Mouse (Mus musculus): ENCODE data around the gene Wnt1. TPM values are rescaled to one million over a fixed set of nuclear protein-coding genes. Genes with fewer than 3 reads are reported as not detected.
A peak's percentile ranks its signal among the peaks of the same experiment; 100 is the strongest.

Gene Wnt1
- total RNA-seq, 2 experiments from 2014 or later, result not detected

- DNase-seq, result no peak
These were observed 11.4 kb upstream of the Wnt1 start for GRCm38 (mm10) chr15:98778191-98778770.

- DNase-seq, result no peak
These were observed 10.9 kb upstream of the Wnt1 start for GRCm38 (mm10) chr15:98778806-98779205.

- DNase-seq, result peak; percentile 31
These were observed 9.6 kb upstream of the Wnt1 start for GRCm38 (mm10) chr15:98780075-98780474.

- peak; percentile 62 for DNase-seq
These were observed 9.1 kb upstream of the Wnt1 start for GRCm38 (mm10) chr15:98780573-98780972.

DNA sequence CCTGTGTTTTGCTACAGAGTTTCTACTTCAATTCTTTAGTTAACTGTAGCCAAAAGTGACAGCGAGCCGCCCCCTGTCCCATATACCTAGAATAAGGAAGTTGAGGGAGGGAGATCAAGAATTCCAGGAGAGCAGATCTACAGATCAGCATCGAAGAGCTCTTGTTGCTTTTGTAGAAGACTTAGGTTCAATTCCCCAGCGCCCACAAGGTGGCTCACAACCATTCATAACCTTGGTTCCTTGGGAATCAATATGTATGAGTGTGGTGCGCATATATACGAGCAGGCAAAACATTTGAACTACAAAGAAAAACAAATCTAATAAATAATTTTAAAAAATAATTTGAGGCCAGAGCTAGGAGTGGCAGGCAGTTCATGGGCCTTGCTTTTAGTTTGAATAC, 8.5 kb upstream of the Wnt1 start:
- DNase-seq, result no peak

DNA sequence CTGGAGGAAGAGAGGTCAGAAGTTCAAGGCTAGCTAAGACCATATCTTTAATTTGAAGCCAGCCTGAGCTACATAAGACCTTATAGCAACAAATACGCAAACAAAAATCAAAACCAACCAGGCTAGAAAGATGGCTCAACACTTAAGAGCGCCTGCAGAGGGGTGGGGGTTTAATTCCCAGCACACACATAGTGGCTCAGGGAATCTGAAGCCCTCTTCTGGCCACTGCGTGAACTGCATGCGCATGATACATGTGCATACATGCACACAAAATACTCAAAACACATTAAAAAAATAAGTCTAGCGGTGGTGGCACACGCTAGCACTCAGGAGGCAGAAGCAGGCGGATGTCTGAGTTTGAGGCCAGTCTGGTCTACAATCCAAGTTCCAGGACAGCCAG, 3.9 kb upstream of the Wnt1 start:
- DNase-seq, result no peak

DNA sequence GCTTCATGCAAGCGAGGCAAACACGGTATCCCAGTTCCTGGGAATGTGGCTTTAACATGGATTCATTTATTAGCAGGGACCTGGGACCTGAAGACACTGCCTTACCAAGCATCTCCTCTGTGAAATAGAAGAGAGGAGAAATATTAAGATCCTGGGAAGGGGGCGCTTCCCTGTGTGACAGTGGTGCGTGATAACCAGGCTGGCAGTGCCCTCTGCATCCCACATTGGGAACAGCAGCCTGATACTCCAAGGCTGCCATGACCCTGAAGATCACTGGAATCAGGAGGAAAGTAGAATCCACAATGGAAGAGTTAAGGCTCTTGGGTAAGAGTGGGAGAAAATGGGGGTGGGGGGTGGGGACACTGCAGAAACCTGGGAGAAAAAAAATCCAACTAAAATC, 1.7 kb upstream of the Wnt1 start:
- no peak for DNase-seq

DNA sequence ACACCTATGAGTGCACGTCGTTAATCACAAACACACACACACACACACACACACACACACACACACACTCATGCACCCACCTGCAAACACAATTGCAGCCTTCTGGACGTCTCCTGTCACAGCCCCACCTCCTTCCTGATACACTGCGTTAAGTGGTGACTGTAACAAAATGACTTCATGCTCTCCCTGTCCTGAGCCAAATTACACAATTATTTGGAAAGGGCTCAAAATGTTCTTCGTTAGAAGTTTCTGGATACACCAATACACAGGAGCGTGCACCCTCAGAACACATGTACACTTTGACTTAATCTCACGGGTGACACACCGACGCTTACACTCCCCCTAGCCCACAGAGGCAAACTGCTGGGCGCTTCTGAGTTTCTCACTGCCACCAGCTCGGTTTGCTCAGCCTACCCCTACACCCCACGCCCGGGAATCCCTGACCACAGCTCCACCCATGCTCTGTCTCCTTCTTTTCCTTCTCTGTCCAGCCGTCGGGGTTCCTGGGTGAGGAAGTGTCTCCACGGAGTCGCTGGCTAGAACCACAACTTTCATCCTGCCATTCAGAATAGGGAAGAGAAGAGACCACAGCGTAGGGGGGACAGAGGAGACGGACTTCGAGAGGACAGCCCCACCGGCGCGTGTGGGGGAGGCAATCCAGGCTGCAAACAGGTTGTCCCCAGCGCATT, 541 bp upstream of the Wnt1 start:
- no peak for DNase-seq

- no peak for DNase-seq
These were observed 1.1 kb downstream of the Wnt1 start for GRCm38 (mm10) chr15:98790761-98791160.

GRCm38 (mm10) chr15:98791221-98791620, 1.6 kb downstream of the Wnt1 start:
- no peak for DNase-seq

DNA sequence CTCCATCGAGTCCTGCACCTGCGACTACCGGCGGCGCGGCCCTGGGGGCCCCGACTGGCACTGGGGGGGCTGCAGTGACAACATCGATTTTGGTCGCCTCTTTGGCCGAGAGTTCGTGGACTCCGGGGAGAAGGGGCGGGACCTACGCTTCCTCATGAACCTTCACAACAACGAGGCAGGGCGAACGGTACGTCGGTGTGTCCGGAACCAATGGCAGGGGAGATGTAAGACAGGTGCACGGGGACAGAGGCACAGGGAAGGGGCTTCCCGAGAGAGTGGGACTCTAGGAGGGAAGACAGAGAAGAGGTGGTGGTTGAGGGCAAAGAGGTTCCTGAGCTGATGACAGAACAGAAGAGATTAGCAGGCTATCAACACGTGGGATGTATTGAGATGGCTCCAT, 2.1 kb downstream of the Wnt1 start:
- DNase-seq, result no peak

GRCm38 (mm10) chr15:98792233-98793020, 2.8 kb downstream of the Wnt1 start:
- no peak for DNase-seq

GRCm38 (mm10) chr15:98793141-98793698, 3.6 kb downstream of the Wnt1 start:
- no peak for DNase-seq

GRCm38 (mm10) chr15:98796803-98797595, 7.3 kb downstream of the Wnt1 start:
- DNase-seq, result peak; percentile 63

GRCm38 (mm10) chr15:98797835-98798492, 8.3 kb downstream of the Wnt1 start:
- DNase-seq, result no peak

GRCm38 (mm10) chr15:98798903-98799302, 9.2 kb downstream of the Wnt1 start:
- DNase-seq, result no peak

DNA sequence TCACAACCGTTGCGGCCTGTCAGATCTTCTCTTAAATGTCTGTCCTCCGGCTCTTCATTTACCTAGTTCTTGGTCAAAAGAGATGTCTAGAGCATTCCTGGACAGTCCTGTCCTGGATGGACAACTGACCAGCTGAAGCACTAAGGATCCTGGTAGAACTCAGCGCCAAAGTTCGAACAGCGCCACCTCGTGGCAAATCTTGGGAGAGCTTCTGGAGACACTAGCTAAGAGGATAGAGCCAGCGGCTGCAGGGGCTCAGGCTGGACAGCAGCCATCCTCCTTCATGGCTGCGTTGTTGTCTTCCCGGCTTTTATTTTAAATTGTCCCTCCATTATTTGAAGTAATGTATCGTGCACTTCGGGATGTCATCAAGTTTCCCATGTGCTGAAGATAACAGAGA, 9.7 kb downstream of the Wnt1 start:
- DNase-seq, result peak; percentile 93

DNA sequence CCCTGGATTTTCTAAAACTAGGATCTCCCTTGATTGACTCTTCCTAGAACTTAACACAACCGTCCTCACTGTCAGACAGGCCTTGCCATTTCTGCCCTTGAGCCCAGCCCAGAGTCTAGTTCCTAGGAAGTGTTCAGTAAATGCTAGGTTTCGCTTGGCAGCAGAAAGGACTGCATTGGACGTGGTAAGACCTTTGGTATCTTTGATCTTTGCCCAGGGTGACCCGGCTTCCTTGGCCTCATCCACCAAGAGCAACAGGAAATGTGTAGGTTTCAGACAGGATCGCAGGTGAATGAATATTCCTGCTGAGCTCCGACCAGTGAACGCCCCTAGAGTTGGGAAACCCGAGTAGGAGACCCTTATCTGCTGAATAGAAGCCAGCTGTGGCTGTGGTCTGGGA, 13.3 kb downstream of the Wnt1 start:
- no peak for DNase-seq

GRCm38 (mm10) chr15:98804054-98804453, 14.4 kb downstream of the Wnt1 start:
- DNase-seq, result peak; percentile 91

- DNase-seq, result peak; percentile 84
These were observed 15.8 kb downstream of the Wnt1 start for GRCm38 (mm10) chr15:98805324-98806040.

All from heart, postnatal 4 days (tissue).